Mouse (Mus musculus) thymus, postnatal 0 days (tissue): Measurements from ENCODE around the gene Gpr146. TPM values are rescaled to one million over a fixed set of nuclear protein-coding genes. Genes with fewer than 3 reads are reported as not detected.
"Not testable (repeated sequence)": the region's sequence is repeated elsewhere in the genome, so short reads cannot be mapped to it uniquely, and the experiment has no call there.

ENCODE experiments used
- DNase-seq: peaks from one replicate; pipeline ENCODE4 v3.0.0-alpha.2; 2015; ENCODE audit warnings: low spot score
- polyA plus RNA-seq: library from polyadenylated mRNA; unstranded; fragments of >200 nt; fragmentation: Nextera tagmentation; extraction: Ambion mirVana; gene quantifications from 2 replicates; pipeline ENCODE4 v1.2.1, GENCODE M21; 2015

Gene Gpr146
- polyA plus RNA-seq, 1 experiment from 2014 or later = 7.4 TPM

GRCm38 (mm10) chr5:139380385-139381248, 3.1 kb downstream of the Gpr146 start:
- peak; percentile 81 for DNase-seq

GRCm38 (mm10) chr5:139381586-139382513, 4.4 kb downstream of the Gpr146 start:
- peak; percentile 91 for DNase-seq

- peak; percentile 81 for DNase-seq
These were observed 5.3 kb downstream of the Gpr146 start for GRCm38 (mm10) chr5:139382760-139383159.

- no peak for DNase-seq
These were observed 5.7 kb downstream of the Gpr146 start for GRCm38 (mm10) chr5:139383234-139383633.

- no peak for DNase-seq
These were observed 7.0 kb downstream of the Gpr146 start for GRCm38 (mm10) chr5:139384531-139384930.

- no peak for DNase-seq
These were observed 8.6 kb downstream of the Gpr146 start for GRCm38 (mm10) chr5:139386047-139386446.

- no peak for DNase-seq
These were observed 10.1 kb downstream of the Gpr146 start for GRCm38 (mm10) chr5:139387329-139388194.

- no peak for DNase-seq
These were observed 10.7 kb downstream of the Gpr146 start for GRCm38 (mm10) chr5:139388195-139388570.

GRCm38 (mm10) chr5:139388694-139389675, 11.5 kb downstream of the Gpr146 start:
- no peak for DNase-seq

GRCm38 (mm10) chr5:139389676-139390061, 12.2 kb downstream of the Gpr146 start:
- no peak for DNase-seq

GRCm38 (mm10) chr5:139390324-139391119, 13.0 kb downstream of the Gpr146 start:
- DNase-seq = not testable (repeated sequence)

- no peak for DNase-seq
These were observed 14.0 kb downstream of the Gpr146 start for GRCm38 (mm10) chr5:139391309-139391990.

GRCm38 (mm10) chr5:139392219-139393196, 15.0 kb downstream of the Gpr146 start:
- no peak for DNase-seq

GRCm38 (mm10) chr5:139393197-139393588, 15.7 kb downstream of the Gpr146 start:
- DNase-seq = no peak

- DNase-seq = no peak
These were observed 16.9 kb downstream of the Gpr146 start for GRCm38 (mm10) chr5:139394399-139394798.

- no peak for DNase-seq
These were observed 18.0 kb downstream of the Gpr146 start for GRCm38 (mm10) chr5:139395528-139395927.

- no peak for DNase-seq
These were observed 19.9 kb downstream of the Gpr146 start for GRCm38 (mm10) chr5:139397359-139397916.
